Mouse (Mus musculus) adrenal gland, adult (tissue): Measurements from ENCODE around the gene Gpi1.
"Not testable (repeated sequence)": the region's sequence is repeated elsewhere in the genome, so short reads cannot be mapped to it uniquely, and the experiment has no call there.

Source experiments
- DNase-seq, 2 experiments: peaks; one replicate each; pipeline ENCODE4 v3.0.0; 2022 to 2023; ENCODE audit warnings: low spot score in 1 of 2; ENCODE audit not compliant: inconsistent age in 2 of 2

Gpi1 gene

GRCm38 (mm10) chr7:34195632-34196031, 34.5 kb downstream of the Gpi1 start:
- no peak for DNase-seq

- DNase-seq = no peak
Measured at GRCm38 (mm10) chr7:34192825-34193224, 37.3 kb downstream of the Gpi1 start.

DNA sequence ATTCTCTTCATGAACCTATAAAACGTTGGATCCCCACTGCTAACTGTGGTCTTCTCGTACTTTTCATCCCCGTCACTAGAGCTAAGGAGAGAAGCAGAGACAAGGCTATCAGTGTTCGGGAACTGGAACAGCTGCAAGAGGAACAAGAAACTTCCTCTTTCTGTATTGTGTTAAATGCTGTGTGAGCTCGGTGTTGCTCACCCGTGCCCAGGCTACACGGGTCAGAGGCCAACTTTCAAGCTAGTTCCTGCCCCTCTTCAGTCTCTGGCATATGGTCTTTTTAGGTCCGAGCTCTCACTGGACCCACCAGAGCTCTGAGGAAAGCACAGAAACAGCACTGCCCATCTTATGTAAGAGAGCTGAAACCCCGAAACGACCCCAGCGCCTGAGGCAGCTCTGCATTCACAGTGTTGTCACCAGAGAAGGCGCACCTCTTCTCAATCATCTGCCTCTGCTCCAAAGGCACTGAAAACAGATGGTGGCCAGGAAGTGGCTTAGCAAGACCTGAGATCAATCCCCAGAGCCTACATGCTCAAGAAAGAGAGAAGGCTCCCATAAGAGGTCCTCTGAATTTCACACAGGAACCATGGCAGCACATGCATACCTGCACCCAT, 40.7 kb downstream of the Gpi1 start:
- DNase-seq = no peak

- DNase-seq = no peak
Measured at GRCm38 (mm10) chr7:34183794-34184193, 46.3 kb downstream of the Gpi1 start.

GRCm38 (mm10) chr7:34183356-34183755, 46.8 kb downstream of the Gpi1 start:
- peak in 1 of 2 experiments; percentile 34 for DNase-seq

GRCm38 (mm10) chr7:34176241-34176640, 53.9 kb downstream of the Gpi1 start:
- not testable (repeated sequence) for DNase-seq

DNA sequence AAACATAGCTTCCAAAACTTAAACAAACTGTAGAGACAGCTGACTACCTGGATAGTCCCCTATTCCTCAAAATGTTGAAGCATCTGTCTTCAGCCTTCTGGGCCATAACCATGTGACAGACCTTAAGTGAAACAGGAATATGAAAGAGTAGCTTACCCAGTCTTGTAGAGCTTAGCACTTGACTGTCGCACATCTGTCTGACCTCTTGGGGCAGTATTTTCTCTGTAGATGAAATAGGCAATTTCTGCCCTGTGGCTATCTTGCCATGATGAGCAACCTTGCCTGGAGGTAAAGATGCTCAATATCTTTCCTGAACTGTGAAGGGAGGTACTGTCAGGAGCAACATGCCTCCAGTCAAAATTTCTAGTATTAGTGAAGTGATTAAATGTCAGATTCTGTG, 57.9 kb downstream of the Gpi1 start:
- no peak for DNase-seq

DNA sequence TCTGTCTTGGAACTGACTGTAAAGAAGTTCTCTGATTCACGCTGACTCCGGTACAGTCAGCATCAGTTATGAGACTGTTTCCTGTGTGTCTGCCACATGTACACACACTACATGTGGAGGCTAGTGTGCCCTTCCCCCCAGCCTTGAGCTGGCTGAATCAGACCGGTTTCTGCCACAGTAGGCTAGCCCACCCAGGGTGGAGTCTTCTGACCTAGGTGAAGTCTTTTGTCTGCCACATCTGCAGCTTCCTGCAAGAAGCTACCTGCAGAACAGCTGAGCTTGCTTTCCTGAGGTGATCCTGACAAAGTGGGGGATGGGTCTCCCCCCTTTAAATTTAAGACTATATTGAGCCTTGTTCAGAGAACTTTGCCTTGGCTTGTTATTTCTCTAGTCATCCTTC, 60.7 kb downstream of the Gpi1 start, which contains the start of gene Uba2:
Uba2 (minus strand) TSS at position 146 of the 400 bp plus-strand sequence.
- no peak for DNase-seq

GRCm38 (mm10) chr7:34168470-34169251, 61.5 kb downstream of the Gpi1 start:
- peak; percentile 93 to 98 for DNase-seq

DNA sequence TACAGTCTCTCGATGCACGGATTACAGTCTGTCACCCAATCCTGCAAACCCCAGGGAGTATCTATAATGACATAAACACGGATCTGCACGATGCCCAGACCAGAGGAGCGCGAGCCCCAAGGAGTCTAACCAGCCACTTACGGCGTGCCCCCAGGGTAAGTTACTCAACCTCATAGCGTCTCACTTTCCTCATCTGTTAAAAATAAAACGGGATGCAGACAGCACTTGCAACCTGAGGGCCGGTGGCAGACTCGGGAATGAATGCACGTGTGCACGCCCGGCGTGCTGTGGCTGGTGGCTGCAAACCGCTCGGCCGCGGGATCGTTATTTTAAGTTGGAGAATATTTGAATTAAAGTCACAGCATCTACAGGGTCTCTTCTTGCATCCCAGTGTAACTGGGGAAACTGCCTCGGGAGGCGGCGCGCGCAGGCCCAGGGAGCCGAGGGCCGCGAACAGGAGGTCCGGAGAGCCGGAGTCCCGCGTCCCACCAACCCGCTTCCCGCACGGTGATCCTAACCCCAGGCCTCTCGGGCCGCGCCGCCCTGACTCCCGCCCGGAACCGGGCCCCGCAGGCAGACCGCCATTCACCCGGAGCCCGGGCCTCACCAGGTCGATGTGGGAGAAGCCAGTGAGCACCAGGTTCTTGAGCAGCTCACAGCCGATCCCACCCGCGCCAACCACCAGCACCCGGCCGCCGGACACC, 62.2 kb downstream of the Gpi1 start:
- no peak for DNase-seq

- peak; percentile 45 to 75 for DNase-seq
Measured at GRCm38 (mm10) chr7:34166850-34167249, 63.3 kb downstream of the Gpi1 start.

DNA sequence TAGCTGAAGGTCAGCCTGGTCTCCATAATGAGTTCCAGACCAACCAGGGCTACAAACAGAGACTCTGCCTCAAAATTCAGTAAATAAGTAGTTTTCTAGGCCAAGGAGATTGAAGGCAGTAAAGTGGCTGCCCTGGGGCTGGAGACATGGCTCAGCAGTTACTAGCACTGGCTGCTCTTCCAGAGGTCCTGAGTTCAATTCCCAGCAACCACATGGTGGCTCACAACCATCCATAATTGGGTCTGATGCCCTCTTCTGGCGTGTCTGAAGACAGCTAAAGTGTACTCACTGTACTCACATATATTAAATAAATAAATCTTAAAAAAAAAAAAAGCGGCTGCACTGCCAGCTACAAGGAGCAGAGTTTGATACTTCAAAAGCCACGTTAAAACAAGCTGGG, 64.1 kb downstream of the Gpi1 start:
- DNase-seq = no peak

DNA sequence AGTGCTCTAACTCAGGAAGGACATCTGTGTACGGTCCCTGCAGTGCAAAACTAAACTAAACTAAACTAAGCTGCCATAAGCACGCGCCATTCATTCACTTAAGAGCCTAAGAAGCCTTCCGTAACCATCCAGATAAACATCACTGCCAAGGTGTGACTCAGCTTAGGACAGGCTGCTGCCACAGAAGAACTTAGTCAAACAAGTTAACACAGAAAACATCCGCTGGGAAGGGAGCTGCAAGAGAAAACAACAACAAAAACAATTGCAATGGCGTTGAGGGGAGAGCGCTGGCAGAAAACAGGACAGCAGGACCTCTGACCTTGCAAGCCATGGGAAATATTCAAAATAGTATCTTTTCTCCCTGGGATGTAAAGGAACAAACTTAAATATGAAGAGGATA, 65.5 kb downstream of the Gpi1 start:
- DNase-seq = no peak

DNA sequence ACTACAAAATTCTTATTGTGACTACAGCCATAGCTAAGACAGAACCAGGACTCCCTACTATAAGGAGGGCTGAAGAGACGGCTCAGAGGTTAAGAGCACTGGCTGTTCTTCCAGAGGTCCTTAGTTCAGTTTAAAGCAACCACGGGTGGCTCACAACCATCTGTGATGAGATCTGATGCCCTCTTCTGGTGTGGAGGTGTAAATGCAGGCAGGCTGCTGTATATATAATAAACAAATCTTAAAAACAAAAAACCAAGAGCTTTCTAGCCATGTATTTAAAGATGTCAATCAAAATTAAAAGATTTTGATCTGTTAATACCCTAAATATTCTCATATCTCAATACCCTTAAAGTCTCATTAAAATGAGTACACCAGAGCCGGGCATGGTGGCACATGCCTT, 71.0 kb downstream of the Gpi1 start:
- DNase-seq = no peak

DNA sequence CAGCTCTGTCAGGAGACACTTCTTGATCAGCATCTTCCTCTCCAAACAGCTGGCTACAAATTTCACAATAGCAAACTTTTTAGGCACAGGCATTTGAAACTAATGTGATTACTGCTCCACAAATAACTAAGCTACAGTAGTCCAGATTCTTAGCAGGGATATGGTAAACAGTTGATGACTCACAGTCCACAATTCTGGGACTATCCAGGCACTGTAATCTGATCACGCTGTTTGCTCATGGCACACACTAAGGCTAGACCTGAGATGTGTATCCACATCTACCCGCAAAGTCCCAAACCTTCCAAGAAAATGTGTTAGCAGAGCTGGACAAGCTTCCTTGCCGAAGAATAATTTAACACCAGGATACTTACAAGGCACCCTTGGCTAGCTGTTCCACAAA, 72.1 kb downstream of the Gpi1 start:
- DNase-seq = no peak
